Mouse (Mus musculus): ENCODE data around the gene Ghrhr.

Ghrhr gene

GRCm38 (mm10) chr6:55354456-55355117, 21.5 kb upstream of the Ghrhr start:
- no peak for DNase-seq

- DNase-seq = no peak
Measured at GRCm38 (mm10) chr6:55355575-55355974, 20.5 kb upstream of the Ghrhr start.

- DNase-seq = no peak
Measured at GRCm38 (mm10) chr6:55356017-55356703, 19.9 kb upstream of the Ghrhr start.

- no peak for DNase-seq
Measured at GRCm38 (mm10) chr6:55356976-55357635, 19.0 kb upstream of the Ghrhr start.

- no peak for DNase-seq
Measured at GRCm38 (mm10) chr6:55357636-55358031, 18.5 kb upstream of the Ghrhr start.

- peak; percentile 7 to 9 for DNase-seq
Measured at GRCm38 (mm10) chr6:55358731-55359143, 17.4 kb upstream of the Ghrhr start.

- DNase-seq = no peak
Measured at GRCm38 (mm10) chr6:55362663-55363062, 13.4 kb upstream of the Ghrhr start.

GRCm38 (mm10) chr6:55367126-55367525, 9.0 kb upstream of the Ghrhr start:
- DNase-seq = no peak

- DNase-seq = no peak
Measured at GRCm38 (mm10) chr6:55370831-55371230, 5.3 kb upstream of the Ghrhr start.

GRCm38 (mm10) chr6:55376511-55376910, 416 bp downstream of the Ghrhr start:
- DNase-seq = no peak

GRCm38 (mm10) chr6:55377461-55377860, 1.4 kb downstream of the Ghrhr start:
- DNase-seq = no peak

- peak in 1 of 2 experiments; percentile 9 for DNase-seq
Measured at GRCm38 (mm10) chr6:55379641-55380335, 3.7 kb downstream of the Ghrhr start.

- no peak for DNase-seq
Measured at GRCm38 (mm10) chr6:55381966-55382365, 5.9 kb downstream of the Ghrhr start.

GRCm38 (mm10) chr6:55383897-55384296, 7.8 kb downstream of the Ghrhr start:
- peak; percentile 48 to 52 for DNase-seq

- DNase-seq = no peak
Measured at GRCm38 (mm10) chr6:55384356-55384951, 8.4 kb downstream of the Ghrhr start.

- no peak for DNase-seq
Measured at GRCm38 (mm10) chr6:55388546-55389169, 12.6 kb downstream of the Ghrhr start.

- DNase-seq = no peak
Measured at GRCm38 (mm10) chr6:55389321-55389720, 13.2 kb downstream of the Ghrhr start.

GRCm38 (mm10) chr6:55391814-55392213, 15.7 kb downstream of the Ghrhr start:
- DNase-seq = no peak

- DNase-seq = peak; percentile 19 to 30
Measured at GRCm38 (mm10) chr6:55392453-55392852, 16.4 kb downstream of the Ghrhr start.

GRCm38 (mm10) chr6:55394854-55395253, 18.8 kb downstream of the Ghrhr start:
- no peak for DNase-seq

- no peak for DNase-seq
Measured at GRCm38 (mm10) chr6:55396176-55396575, 20.1 kb downstream of the Ghrhr start.

- DNase-seq = no peak
Measured at GRCm38 (mm10) chr6:55396622-55397041, 20.5 kb downstream of the Ghrhr start.
